ENCODE assay signal across 9 mouse cellular contexts in genomic region chr2:27679621-27680025, GRCm38 (mm10). TPM values are rescaled to one million over a fixed set of nuclear protein-coding genes. Genes with fewer than 3 reads are reported as not detected.
A peak's percentile ranks its signal among the peaks of the same experiment; 100 is the strongest.
DNase-seq lines count a peak whose midpoint lies in the region; ATAC-seq and TF ChIP-seq lines count a peak whose summit lies in the region.
"Had no signal": no experiment of that assay in that cellular context is flagged by ENCODE, and none has a peak within 500 bp of the region (broad histone marks: within the 10 kb centered on the region; RNA-seq: fewer than 3 reads in every experiment).

No protein-coding gene starts in this region.

- H3K36me3 ChIP-seq in kidney, embryonic 14.5 days (ENCODE audit: control insufficient read depth, insufficient read depth, low read length), result no peaks in the 10 kb centered on the region
- no peaks in the 10 kb centered on the region for H3K36me3 ChIP-seq in midbrain, embryonic 14.5 days (ENCODE audit: control insufficient read depth, insufficient read depth, low read length)

- DNase-seq in layer of hippocampus, adult 2 months (ENCODE audit: low spot score in 2 of 2), result no peak
- DNase-seq in layer of hippocampus, adult 18-20 months (ENCODE audit: low spot score in 2 of 2), result no peak
- peak; percentile 69 to 75 for DNase-seq in heart, adult 9 months (ENCODE audit: low spot score in 2 of 2)
- no peak for DNase-seq in midbrain, embryonic 14.5 days
- DNase-seq in thymus, postnatal 0 days (ENCODE audit: low spot score), result no peak
- DNase-seq in ovary, postnatal 10 days (ENCODE audit: low spot score), result no peak
- no peak for DNase-seq in testis, postnatal 14 days (ENCODE audit: low spot score)

- H3K27me3 ChIP-seq in kidney, embryonic 14.5 days (ENCODE audit: control insufficient read depth, insufficient read depth, low read length), result no peaks in the 10 kb centered on the region
- H3K27me3 ChIP-seq in midbrain, embryonic 14.5 days (ENCODE audit: control insufficient read depth, insufficient read depth, low read length), result no peaks in the 10 kb centered on the region
- H3K27me3 ChIP-seq: Patski had no signal

- H3K9me3 ChIP-seq in kidney, embryonic 14.5 days (ENCODE audit: control insufficient read depth, low read length), result no peaks in the 10 kb centered on the region
- H3K9me3 ChIP-seq in midbrain, embryonic 14.5 days (ENCODE audit: control insufficient read depth, low read length), result no peaks in the 10 kb centered on the region

- peak overlapping the region; percentile 36; the same call in 1 of the 2 replicates for H3K27ac ChIP-seq in layer of hippocampus, adult 2 months
- peak overlapping the region; percentile 43; the same call in 1 of the 2 replicates for H3K27ac ChIP-seq in kidney, embryonic 14.5 days (ENCODE audit: low read depth, low read length)
- no peak overlapping the region for H3K27ac ChIP-seq in midbrain, embryonic 14.5 days (replicated peaks; ENCODE audit: low read depth, low read length)

- no peak for TF ChIP-seq CTCF in layer of hippocampus, adult 2 months (conservative IDR thresholded peaks at IDR 0.05)

- peak overlapping the region; percentile 5; the same call in 1 of the 2 replicates for H3K9ac ChIP-seq in kidney, embryonic 14.5 days (ENCODE audit: low read depth, low read length)
- no peak overlapping the region; the same call in 1 of the 2 replicates for H3K9ac ChIP-seq in midbrain, embryonic 14.5 days (replicated peaks; ENCODE audit: low read length)

- peaks cover 52% of the 10 kb centered on the region for H3K4me1 ChIP-seq in kidney, embryonic 14.5 days (ENCODE audit: control insufficient read depth, insufficient read depth, low read length)
- peaks cover 48% of the 10 kb centered on the region for H3K4me1 ChIP-seq in midbrain, embryonic 14.5 days (ENCODE audit: control insufficient read depth, insufficient read depth, low read length)

- WGBS in kidney, embryonic 14.5 days, result 32% methylated on average over 3 of the region's 3 CpGs
- 14% methylated on average over 3 of the region's 3 CpGs for WGBS in midbrain, embryonic 14.5 days

- no peak overlapping the region; the same call in 1 of the 2 replicates for H3K4me3 ChIP-seq in layer of hippocampus, adult 2 months
- 0 out of 2 replicates have a peak overlapping the region, but pooled peaks have one; percentile 13 for H3K4me3 ChIP-seq in kidney, embryonic 14.5 days (ENCODE audit: low read length)
- no peak overlapping the region for H3K4me3 ChIP-seq in midbrain, embryonic 14.5 days (replicated peaks; ENCODE audit: low read depth, low read length)

- H3K4me2 ChIP-seq in kidney, embryonic 14.5 days (replicated peaks; ENCODE audit: low read depth, low read length), result peak overlapping the region; percentile 60
- H3K4me2 ChIP-seq in midbrain, embryonic 14.5 days (ENCODE audit: low read length), result peak overlapping the region; percentile 68

- no peak for ATAC-seq in kidney, embryonic 14.5 days (ENCODE audit: low FRiP score, low TSS enrichment)
- no peak for ATAC-seq in midbrain, embryonic 14.5 days (ENCODE audit: low FRiP score, low TSS enrichment)
- ATAC-seq: Patski had no signal

RNA-seq across cellular contexts. Expression of gene Rxra, which starts 3.4 kb away (rescaled TPM):
- 10 to 100 TPM; 26.9 to 29.5 TPM for total RNA-seq in layer of hippocampus, adult 2 months (2021)
- total RNA-seq in layer of hippocampus, adult 18-20 months (2021), result 10 to 100 TPM; 31.0 to 35.1 TPM
- 5.9 and 6.2 TPM in 2 replicates for polyA plus RNA-seq in kidney, embryonic 14.5 days (2014; fragmentation: Nextera tagmentation; extraction: Ambion mirVana)
- 1.9 and 2.5 TPM in 2 replicates for polyA plus RNA-seq in midbrain, embryonic 14.5 days (2014; fragmentation: Nextera tagmentation; extraction: Ambion mirVana)
- polyA plus RNA-seq in thymus, postnatal 0 days (2015; fragmentation: Nextera tagmentation; extraction: Ambion mirVana), result 5.1 and 5.5 TPM in 2 replicates

Comparison
In these comparisons a context has a peak if more than half of its experiments do, and no peak if none do; other contexts are left out.
1. DNase-seq: peak in heart, adult 9 months (2 of 2); none in layer of hippocampus, adult 2 months (0 of 2), layer of hippocampus, adult 18-20 months (0 of 2), midbrain, embryonic 14.5 days (single experiment), thymus, postnatal 0 days (single experiment), ovary, postnatal 10 days (single experiment) and testis, postnatal 14 days (single experiment).